Mouse (Mus musculus) spleen, embryonic (tissue): ENCODE measurements around the gene Rbbp4.

Experiments
- CTCF ChIA-PET: fragments of 350-600 bp; sonication (Branson Sonifier 250); formaldehyde crosslinking; loops from one replicate; lab custom pipeline; 2022; lab: Charles Lee

Rbbp4 gene

DNA sequence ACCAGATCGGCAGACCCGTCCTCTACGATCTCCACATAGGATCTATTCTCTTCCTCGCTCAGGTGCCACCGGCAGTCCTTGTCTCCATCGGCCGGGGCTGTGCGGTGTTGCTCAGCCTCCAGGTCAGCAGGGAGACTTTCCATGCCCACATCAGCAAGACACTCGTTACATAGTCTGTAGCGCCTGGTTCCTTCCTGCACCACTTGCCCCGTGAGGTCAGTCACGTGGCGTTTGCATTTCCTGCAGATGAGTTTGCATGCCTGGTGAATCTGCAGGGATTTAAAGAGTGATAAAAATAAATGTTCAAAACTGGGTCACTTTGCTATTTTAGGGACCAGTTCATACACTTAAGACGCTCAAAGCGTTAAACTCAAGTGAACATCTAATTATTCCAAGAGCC, 19.1 kb upstream of the Rbbp4 start:
- CTCF ChIA-PET: no interaction called here

GRCm38 (mm10) chr4:129353176-129353575, 18.0 kb upstream of the Rbbp4 start:
- CTCF ChIA-PET: no interaction called here

DNA sequence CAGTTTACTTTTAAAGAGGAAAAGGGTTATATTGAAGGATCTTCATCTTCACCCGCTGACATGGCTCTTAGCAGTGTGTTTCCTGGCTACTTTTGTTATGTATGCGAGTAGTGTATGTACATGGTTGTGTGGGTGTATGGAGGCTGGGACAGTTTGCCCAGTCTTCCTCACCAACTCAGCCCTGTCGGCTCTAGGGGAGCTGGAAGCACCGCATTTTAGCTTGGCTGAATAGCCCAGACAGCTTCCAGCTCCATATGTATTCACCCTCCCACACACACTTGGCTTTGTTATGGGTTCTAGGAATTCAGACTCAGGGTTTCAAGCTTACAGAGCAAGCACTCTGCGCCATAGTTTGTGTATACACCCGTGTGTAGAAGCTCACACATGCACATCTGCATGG, 15.9 kb upstream of the Rbbp4 start:
- CTCF ChIA-PET: interaction anchor here (0.6 to 1.4 kb wide), 2 partner anchors 101 to 257 kb away, joined by 3 to 4 read pairs; no protein-coding TSS in a partner anchor

DNA sequence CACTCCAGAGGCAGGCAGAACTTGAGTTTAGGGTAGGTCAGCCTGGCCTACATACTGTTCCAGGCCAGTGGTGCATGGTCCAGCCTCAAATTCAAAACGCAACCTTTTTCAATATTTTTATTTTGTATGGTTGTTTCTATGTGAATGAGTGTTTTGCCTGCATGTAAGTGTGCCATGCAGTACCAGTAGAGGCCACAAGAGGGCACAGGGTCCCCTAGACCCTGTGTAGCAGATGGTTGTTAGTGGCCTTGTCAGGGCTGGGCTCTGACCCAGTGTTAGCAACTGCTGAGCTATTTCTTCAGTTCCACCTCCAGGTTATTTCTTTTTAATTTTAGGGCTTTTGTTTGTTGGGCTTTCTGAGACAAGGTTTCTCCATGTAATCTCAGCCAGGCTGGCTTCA, 15.5 kb upstream of the Rbbp4 start:
- CTCF ChIA-PET: interaction anchor here (0.6 to 1.4 kb wide), 3 partner anchors 102 to 258 kb away, joined by 3 to 5 read pairs (median 4); no protein-coding TSS in a partner anchor

DNA sequence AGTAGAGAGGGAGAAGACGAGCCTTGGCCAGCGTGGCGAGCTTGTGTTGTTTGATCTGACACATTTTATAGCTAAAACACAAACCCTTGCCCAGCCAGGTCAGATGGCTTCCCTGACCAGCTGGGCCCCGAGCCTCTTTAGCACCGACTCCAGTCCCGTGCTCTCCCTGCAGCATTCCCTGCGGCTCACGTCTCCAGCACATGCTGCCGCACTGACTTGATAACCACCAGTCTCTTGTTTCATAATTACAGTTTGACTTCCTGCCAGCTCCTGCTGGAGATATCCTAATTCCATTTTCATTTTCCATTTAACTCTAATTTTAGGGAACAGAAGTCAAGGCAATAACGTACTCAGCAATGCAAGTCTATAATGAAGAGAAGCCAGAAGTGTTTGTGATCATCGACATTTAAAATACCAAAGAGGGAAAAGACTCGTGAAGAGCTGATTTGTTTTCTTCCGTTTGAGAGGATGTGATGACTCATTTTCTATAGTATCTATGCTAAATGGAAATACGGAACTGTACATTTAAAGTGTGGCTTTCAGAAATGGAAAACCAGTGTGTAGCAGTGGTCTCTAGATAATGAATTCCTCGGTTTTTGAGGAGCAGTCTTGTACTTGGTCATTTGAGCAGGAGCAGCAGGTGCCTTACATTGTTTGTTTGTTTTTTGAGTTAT, 11.4 kb upstream of the Rbbp4 start:
- CTCF ChIA-PET: no interaction called here

DNA sequence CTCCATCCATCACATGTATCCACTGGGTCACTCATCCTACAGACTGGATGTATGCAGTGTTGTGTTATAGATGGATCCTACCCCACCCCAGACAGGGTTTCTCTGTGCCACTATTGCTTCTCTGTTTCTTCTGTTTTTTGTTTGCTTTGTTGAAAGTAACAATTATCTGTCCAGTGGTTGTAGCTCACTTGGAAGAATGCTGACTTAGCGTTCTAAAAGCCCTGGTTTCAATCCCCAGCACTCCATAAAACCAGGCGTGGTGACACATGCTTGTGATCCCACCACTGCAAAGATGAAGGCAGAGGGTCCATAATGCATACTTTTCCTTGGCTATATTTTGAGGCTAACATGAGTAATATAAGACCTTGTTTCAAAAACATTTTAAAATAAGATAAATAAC, 7.5 kb upstream of the Rbbp4 start:
- CTCF ChIA-PET: no interaction called here

- CTCF ChIA-PET: no interaction called here
Observed at GRCm38 (mm10) chr4:129341888-129342287, 6.7 kb upstream of the Rbbp4 start.

- CTCF ChIA-PET: interaction anchor here (0.6 to 0.7 kb wide), 2 partner anchors 32 to 125 kb away, joined by 3 to 8 read pairs; no protein-coding TSS in a partner anchor
Observed at GRCm38 (mm10) chr4:129339743-129340142, 4.6 kb upstream of the Rbbp4 start.

DNA sequence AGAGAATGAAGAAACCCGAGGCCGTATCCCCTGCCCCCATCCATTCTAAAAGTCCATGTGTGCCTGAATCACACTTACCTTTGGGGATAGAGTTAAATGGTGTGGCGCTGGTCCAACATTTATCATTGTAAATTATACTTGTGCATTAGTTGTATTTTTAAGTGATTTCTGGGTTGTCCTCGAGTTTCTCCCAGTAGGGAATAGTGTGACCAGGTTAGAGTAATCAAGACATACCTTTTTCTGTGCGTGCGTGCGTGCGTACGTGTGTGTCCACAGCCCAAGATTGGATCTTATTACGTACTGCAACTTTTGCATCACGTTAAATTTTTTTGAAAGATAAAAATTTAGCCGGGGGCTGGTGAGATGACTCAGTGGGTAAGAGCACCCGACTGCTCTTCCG, 1.1 kb upstream of the Rbbp4 start:
- CTCF ChIA-PET: no interaction called here

DNA sequence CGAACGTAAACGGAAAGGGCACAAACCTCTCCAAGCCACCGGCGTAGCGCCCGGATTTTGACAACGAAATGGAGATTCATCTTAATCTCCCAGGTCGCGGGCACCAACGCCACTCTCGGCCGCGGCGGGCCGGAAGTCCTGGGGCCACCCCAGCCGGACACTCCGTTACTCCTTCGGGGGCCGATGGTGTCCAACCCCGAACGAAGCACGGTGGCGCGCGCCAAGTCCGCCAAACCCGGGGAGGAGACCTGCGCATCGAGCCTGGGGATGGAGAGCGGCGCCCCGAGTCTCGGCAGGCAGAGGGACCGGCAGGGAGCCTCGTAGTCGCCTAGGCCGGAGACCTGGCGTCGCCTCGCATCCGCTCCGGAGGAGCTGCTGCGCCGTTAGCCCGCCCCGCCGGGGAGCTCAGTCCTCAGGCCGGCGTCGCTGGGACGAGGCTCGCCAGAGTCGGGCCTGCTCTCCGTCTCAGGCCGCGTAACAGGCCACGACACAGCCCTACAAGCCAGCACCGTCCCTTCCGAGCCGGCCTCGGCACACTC, 424 bp downstream of the Rbbp4 start:
- CTCF ChIA-PET: interaction anchor here (0.7 kb wide), 1 partner anchor 10 kb away, joined by 7 read pairs; no protein-coding TSS in a partner anchor

DNA sequence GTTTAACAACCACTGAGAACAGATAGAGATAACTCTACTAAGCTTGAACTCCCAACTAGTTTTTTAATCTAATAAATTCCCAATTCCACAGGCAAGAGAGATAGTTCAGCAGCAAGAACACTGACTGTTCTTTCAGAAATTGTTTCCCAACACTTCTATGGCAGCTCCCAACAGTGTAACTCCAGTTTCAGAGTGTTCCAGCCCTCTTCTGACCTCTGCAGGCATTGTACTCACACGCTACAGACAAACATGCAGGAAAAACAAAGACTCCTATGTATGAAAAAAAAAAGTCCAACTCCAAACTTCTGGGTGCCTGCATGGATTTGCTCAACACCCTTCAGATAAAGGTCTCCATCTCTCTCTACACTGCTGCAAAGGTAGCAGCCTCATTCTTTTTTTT, 2.3 kb downstream of the Rbbp4 start:
- CTCF ChIA-PET: no interaction called here

DNA sequence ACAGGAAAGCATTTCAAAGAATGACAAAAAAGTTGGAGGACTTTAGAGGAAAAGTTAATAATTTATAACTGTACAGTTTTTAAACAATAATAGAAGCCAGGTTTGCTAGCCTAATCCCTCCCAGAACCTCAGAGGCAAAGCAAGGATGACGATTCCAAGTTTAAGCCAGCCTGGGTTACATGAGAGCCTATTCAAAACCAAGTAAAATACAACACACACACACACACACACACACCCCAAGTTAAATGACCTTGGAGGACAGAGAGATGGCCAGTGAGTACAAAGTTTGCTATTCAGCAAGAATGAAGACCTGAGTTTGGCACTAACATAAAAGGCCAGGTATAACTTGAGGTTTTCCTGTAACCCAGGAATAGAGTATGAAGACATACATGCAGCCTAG, 9.0 kb downstream of the Rbbp4 start:
- CTCF ChIA-PET: no interaction called here

DNA sequence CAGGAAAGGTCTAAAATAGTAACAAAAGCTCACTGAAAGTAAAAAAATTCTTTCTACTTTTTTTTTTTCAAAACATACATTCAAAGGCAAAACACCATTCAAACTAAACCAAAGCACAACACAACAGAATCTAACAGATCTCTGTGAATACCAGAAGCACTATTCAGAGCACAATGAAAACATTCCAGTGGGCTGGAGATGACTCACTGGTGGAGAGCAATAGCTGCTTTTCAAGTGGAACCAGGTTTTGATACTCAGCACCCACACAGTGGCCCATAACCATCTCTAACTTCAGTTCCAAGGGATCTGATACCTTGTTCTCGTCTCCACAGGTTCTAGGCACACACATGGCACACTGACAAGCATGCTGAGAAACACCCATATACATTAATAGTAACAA, 10.4 kb downstream of the Rbbp4 start:
- CTCF ChIA-PET: interaction anchor here (0.6 kb wide), 1 partner anchor 10 kb away, joined by 7 read pairs; no protein-coding TSS in a partner anchor

- CTCF ChIA-PET: interaction anchor here (0.7 kb wide), 1 partner anchor 33 kb away, joined by 9 read pairs; no protein-coding TSS in a partner anchor
Observed at GRCm38 (mm10) chr4:129323491-129323890, 11.7 kb downstream of the Rbbp4 start.

DNA sequence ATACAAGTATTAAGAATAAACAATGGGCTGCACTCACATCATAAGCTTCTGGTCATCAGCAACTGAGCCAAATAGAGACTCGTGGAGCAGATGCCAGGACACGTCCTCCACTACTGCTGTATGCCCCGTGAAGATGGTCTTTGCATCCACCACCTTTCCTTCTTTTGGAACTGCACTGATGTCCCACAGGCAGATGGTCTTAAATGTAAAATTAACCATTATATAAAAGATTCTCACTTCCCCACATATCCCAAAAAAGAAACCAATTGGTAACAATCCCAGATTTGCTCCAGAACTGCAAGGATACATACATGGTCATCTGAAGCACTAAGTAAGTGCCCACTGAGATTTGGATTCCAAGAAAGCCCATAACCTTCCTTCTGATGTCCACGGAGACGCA, 13.1 kb downstream of the Rbbp4 start:
- CTCF ChIA-PET: no interaction called here

DNA sequence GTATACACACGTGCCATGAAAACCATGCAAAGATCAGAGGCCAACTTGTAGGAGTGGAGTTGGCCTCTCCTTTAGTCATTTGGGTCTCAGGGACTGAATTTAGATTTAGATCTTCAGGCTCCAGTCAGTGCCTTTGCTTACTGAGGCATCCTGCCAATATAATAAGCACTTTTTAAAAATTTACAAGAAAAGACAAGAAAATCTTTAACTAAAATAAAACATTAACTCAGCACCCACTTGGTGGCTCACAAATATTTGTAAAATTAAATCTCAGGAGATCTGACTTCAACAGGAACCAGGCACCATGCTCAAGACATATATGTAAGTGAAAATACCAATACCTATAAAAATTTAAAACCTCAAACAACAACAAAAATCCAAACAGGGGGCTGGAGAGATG, 14.3 kb downstream of the Rbbp4 start:
- CTCF ChIA-PET: interaction anchor here (0.6 kb wide), 1 partner anchor 515 kb away, joined by 4 read pairs; no protein-coding TSS in a partner anchor

- CTCF ChIA-PET: no interaction called here
Observed at GRCm38 (mm10) chr4:129313886-129314285, 21.3 kb downstream of the Rbbp4 start.

- CTCF ChIA-PET: interaction anchor here (0.7 kb wide), 1 partner anchor 32 kb away, joined by 3 read pairs; no protein-coding TSS in a partner anchor
Observed at GRCm38 (mm10) chr4:129307936-129308335, 27.2 kb downstream of the Rbbp4 start.

DNA sequence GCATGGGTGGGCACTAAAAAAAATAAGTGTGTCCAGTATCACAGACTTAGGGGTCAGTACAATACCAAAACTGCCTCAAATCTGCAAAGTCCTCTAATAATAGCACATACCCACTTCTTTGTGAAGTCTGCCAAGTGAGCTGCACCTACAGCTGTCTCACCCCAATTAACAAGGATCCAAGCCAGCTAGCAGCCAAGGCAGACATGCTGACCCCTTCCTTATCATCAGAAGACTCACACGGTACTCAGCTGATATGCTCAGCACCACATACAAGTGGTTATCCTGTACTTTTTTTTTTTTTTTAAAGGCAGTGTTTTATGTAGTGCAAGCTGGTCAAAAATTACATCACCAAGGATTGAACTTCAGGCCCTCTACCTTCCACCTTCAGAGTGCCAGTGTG, 30.9 kb downstream of the Rbbp4 start:
- CTCF ChIA-PET: no interaction called here

- CTCF ChIA-PET: no interaction called here
Observed at GRCm38 (mm10) chr4:129303816-129304215, 31.4 kb downstream of the Rbbp4 start.

DNA sequence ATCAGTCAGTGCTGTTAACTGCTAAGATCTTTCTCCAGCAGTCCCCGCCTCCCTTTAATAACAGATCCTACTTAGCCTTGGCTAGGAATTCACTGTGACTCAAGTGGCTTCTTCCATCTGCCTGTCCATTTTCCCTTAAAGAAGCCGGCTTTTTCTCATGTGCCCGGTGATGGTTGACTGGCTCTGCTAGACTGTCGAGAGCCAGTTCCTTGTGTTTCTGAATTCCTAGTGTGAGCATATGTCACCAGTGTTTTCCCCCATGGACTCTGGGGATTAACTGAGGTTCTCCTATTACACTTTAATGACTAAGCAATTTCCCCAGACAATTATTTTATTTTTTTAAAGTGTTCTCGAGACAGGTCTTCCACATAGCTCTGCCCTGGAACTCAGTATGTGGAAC, 31.8 kb downstream of the Rbbp4 start:
- CTCF ChIA-PET: no interaction called here

GRCm38 (mm10) chr4:129299121-129299520, 36.0 kb downstream of the Rbbp4 start:
- CTCF ChIA-PET: no interaction called here

GRCm38 (mm10) chr4:129297724-129298123, 37.4 kb downstream of the Rbbp4 start:
- CTCF ChIA-PET: no interaction called here
